Comparison of ENCODE assay signal across 8 mouse cellular contexts in genomic region chr2:26352291-26352910, GRCm38 (mm10). TPM values are rescaled to one million over a fixed set of nuclear protein-coding genes. Genes with fewer than 3 reads are reported as not detected.
DNase-seq lines count a peak whose midpoint lies in the region; ATAC-seq and TF ChIP-seq lines count a peak whose summit lies in the region.

No protein-coding gene starts in this region.

- H3K4me2 ChIP-seq in intestine, embryonic 15.5 days (replicated peaks), result peak overlapping the region; percentile 98
- peak overlapping the region; percentile 94 for H3K4me2 ChIP-seq in midbrain, postnatal 0 days (ENCODE audit: low read depth, low read length, poor library complexity, severe bottlenecking)

- peak; percentile 13; the same call in 1 of the 2 replicates for ATAC-seq in frontal cortex, adult (ENCODE audit: low TSS enrichment)
- peak; percentile 65 for ATAC-seq in intestine, embryonic 15.5 days
- peak; percentile 35; the same call in 1 of the 2 replicates for ATAC-seq in midbrain, postnatal 0 days (ENCODE audit: low FRiP score)

- H3K36me3 ChIP-seq in intestine, embryonic 15.5 days, result no peaks in the 10 kb centered on the region
- peaks cover 26% of the 10 kb centered on the region for H3K36me3 ChIP-seq in midbrain, postnatal 0 days (ENCODE audit: insufficient read depth, low read length)

- no peak for TF ChIP-seq POLR2A in embryonic fibroblast, embryonic 13.5 days (IDR thresholded peaks at IDR 0.05; ENCODE audit: low read depth, low read length)

- H3K4me3 ChIP-seq in embryonic fibroblast, embryonic 13.5 days (ENCODE audit: insufficient read depth, low read length), result peak overlapping the region; percentile 62
- peak overlapping the region; percentile 72 for H3K4me3 ChIP-seq in intestine, embryonic 15.5 days (replicated peaks)
- peak overlapping the region; percentile 92 for H3K4me3 ChIP-seq in midbrain, postnatal 0 days (ENCODE audit: low read depth, low read length)

- peak overlapping the region; percentile 85 for H3K9ac ChIP-seq in intestine, embryonic 15.5 days
- H3K9ac ChIP-seq in midbrain, postnatal 0 days (replicated peaks; ENCODE audit: low read length, poor library complexity, severe bottlenecking), result peak overlapping the region; percentile 97

- H3K27me3 ChIP-seq in intestine, embryonic 15.5 days (replicated peaks), result no peaks in the 10 kb centered on the region
- no peaks in the 10 kb centered on the region for H3K27me3 ChIP-seq in midbrain, postnatal 0 days (ENCODE audit: insufficient read depth, low read length)

- no peak for DNase-seq in frontal cortex, postnatal 36 days (ENCODE audit: low spot score in 2 of 2)
- DNase-seq in ovary, postnatal 36 days (ENCODE audit: low spot score), result peak; percentile 44
- DNase-seq in ovary, adult 18-20 months (ENCODE audit: low spot score), result no peak
- DNase-seq in midbrain, postnatal 0 days (ENCODE audit: low spot score), result no peak
- no peak for DNase-seq in right cerebral cortex, postnatal 4 days

- TF ChIP-seq CTCF in embryonic fibroblast, embryonic 13.5 days (IDR thresholded peaks at IDR 0.05; ENCODE audit: borderline replicate concordance, insufficient read depth, low read length), result no peak
- no peak for TF ChIP-seq CTCF in midbrain, postnatal 0 days (IDR thresholded peaks at IDR 0.05)

- no peak overlapping the region for H3K27ac ChIP-seq in embryonic fibroblast, embryonic 13.5 days (ENCODE audit: insufficient read depth, low read length)
- no peak overlapping the region; the same call in 1 of the 2 replicates for H3K27ac ChIP-seq in intestine, embryonic 15.5 days
- peak overlapping the region; percentile 93 for H3K27ac ChIP-seq in midbrain, postnatal 0 days (ENCODE audit: low read depth, low read length)

- 2% methylated on average over 36 of the region's 36 CpGs for whole genome bisulfite sequencing in intestine, embryonic 15.5 days
- 3% methylated on average over 35 of the region's 36 CpGs for WGBS in midbrain, postnatal 0 days

- H3K4me1 ChIP-seq in embryonic fibroblast, embryonic 13.5 days (ENCODE audit: control insufficient read depth, insufficient read depth, low read length), result no peaks in the 10 kb centered on the region
- H3K4me1 ChIP-seq in intestine, embryonic 15.5 days (replicated peaks), result peaks cover 21% of the 10 kb centered on the region
- peaks cover 9% of the 10 kb centered on the region for H3K4me1 ChIP-seq in midbrain, postnatal 0 days (ENCODE audit: insufficient read depth, low read length)

- H3K9me3 ChIP-seq in intestine, embryonic 15.5 days, result no peaks in the 10 kb centered on the region
- no peaks in the 10 kb centered on the region for H3K9me3 ChIP-seq in midbrain, postnatal 0 days (ENCODE audit: low read length)

RNA-seq across cellular contexts. Expression of gene Dnlz, which starts 0.5 kb away (rescaled TPM):
- 18.2 and 21.2 TPM in 2 replicates for polyA plus RNA-seq in embryonic fibroblast, embryonic 13.5 days (2011; ENCODE audit: insufficient read length, low read depth, missing spikeins)
- polyA plus RNA-seq in intestine, embryonic 15.5 days (2015; fragmentation: Nextera tagmentation; extraction: Ambion mirVana), result 23.6 and 24.7 TPM in 2 replicates
- 27.4 and 34.3 TPM in 2 replicates for total RNA-seq in midbrain, postnatal 0 days (2014; rRNA removed)
- 24.1 and 26.0 TPM in 2 replicates for polyA plus RNA-seq in midbrain, postnatal 0 days (2015; fragmentation: Nextera tagmentation; extraction: Ambion mirVana)

RNA-seq across cellular contexts. Expression of gene Card9, which starts 8.3 kb away (rescaled TPM):
- polyA plus RNA-seq in embryonic fibroblast, embryonic 13.5 days (2011; ENCODE audit: insufficient read length, low read depth, missing spikeins), result not detected in 2 replicates
- 0.79 and 0.91 TPM in 2 replicates for polyA plus RNA-seq in intestine, embryonic 15.5 days (2015; fragmentation: Nextera tagmentation; extraction: Ambion mirVana)
- total RNA-seq in midbrain, postnatal 0 days (2014; rRNA removed), result 7.0 and 11.9 TPM in 2 replicates
- polyA plus RNA-seq in midbrain, postnatal 0 days (2015; fragmentation: Nextera tagmentation; extraction: Ambion mirVana), result 1.4 and 1.6 TPM in 2 replicates

RNA-seq across cellular contexts. Expression of gene Snapc4, which starts 28.1 kb away (rescaled TPM):
- polyA plus RNA-seq in embryonic fibroblast, embryonic 13.5 days (2011; ENCODE audit: insufficient read length, low read depth, missing spikeins), result 17.2 and 27.4 TPM in 2 replicates
- 19.7 and 25.2 TPM in 2 replicates for polyA plus RNA-seq in intestine, embryonic 15.5 days (2015; fragmentation: Nextera tagmentation; extraction: Ambion mirVana)
- total RNA-seq in midbrain, postnatal 0 days (2014; rRNA removed), result 44.7 and 66.4 TPM in 2 replicates
- 27.8 and 29.1 TPM in 2 replicates for polyA plus RNA-seq in midbrain, postnatal 0 days (2015; fragmentation: Nextera tagmentation; extraction: Ambion mirVana)

RNA-seq across cellular contexts. Expression of gene Entr1, which starts 36.7 kb away (rescaled TPM):
- polyA plus RNA-seq in embryonic fibroblast, embryonic 13.5 days (2011; ENCODE audit: insufficient read length, low read depth, missing spikeins), result 75.7 and 76.1 TPM in 2 replicates
- polyA plus RNA-seq in intestine, embryonic 15.5 days (2015; fragmentation: Nextera tagmentation; extraction: Ambion mirVana), result 88.2 and 90.6 TPM in 2 replicates
- 157 and 162 TPM in 2 replicates for total RNA-seq in midbrain, postnatal 0 days (2014; rRNA removed)
- polyA plus RNA-seq in midbrain, postnatal 0 days (2015; fragmentation: Nextera tagmentation; extraction: Ambion mirVana), result 144 and 156 TPM in 2 replicates

RNA-seq across cellular contexts. Expression of gene Pmpca, which starts 36.7 kb away (rescaled TPM):
- 100 and 101 TPM in 2 replicates for polyA plus RNA-seq in embryonic fibroblast, embryonic 13.5 days (2011; ENCODE audit: insufficient read length, low read depth, missing spikeins)
- 101 and 105 TPM in 2 replicates for polyA plus RNA-seq in intestine, embryonic 15.5 days (2015; fragmentation: Nextera tagmentation; extraction: Ambion mirVana)
- 64.8 and 71.1 TPM in 2 replicates for total RNA-seq in midbrain, postnatal 0 days (2014; rRNA removed)
- polyA plus RNA-seq in midbrain, postnatal 0 days (2015; fragmentation: Nextera tagmentation; extraction: Ambion mirVana), result 85.1 and 91.9 TPM in 2 replicates

Comparison
In these comparisons a context has a peak if more than half of its experiments do, and no peak if none do; other contexts are left out.
1. ATAC-seq: peak in every context shown above with its lines; median percentile 65 in intestine, embryonic 15.5 days; 35 in midbrain, postnatal 0 days; 13 in frontal cortex, adult.